Mouse (Mus musculus): ENCODE measurements around the gene Taldo1. TPM values are rescaled to one million over a fixed set of nuclear protein-coding genes. Genes with fewer than 3 reads are reported as not detected.

Gene Taldo1
- polyA plus RNA-seq, 1 experiment from 2014 or later, result 322 TPM

Other genes starting within 250 kb of the Taldo1 start
- gene Rnh1, start 219.3 kb upstream of the Taldo1 start, polyA plus RNA-seq (2014; fragmentation: Nextera tagmentation; extraction: Ambion mirVana), result 116 and 122 TPM in 2 replicates
- 97.2 and 97.8 TPM in 2 replicates for gene Hras, start 198.2 kb upstream of the Taldo1 start, polyA plus RNA-seq (2014; fragmentation: Nextera tagmentation; extraction: Ambion mirVana)
- 6.7 and 9.5 TPM in 2 replicates for gene Lrrc56, start 198.0 kb upstream of the Taldo1 start, polyA plus RNA-seq (2014; fragmentation: Nextera tagmentation; extraction: Ambion mirVana)
- 3.3 and 3.4 TPM in 2 replicates for gene Lmntd2, start 178.1 kb upstream of the Taldo1 start, polyA plus RNA-seq (2014; fragmentation: Nextera tagmentation; extraction: Ambion mirVana)
- gene Rassf7, start 176.3 kb upstream of the Taldo1 start, polyA plus RNA-seq (2014; fragmentation: Nextera tagmentation; extraction: Ambion mirVana), result 52.0 and 52.9 TPM in 2 replicates
- 48.5 and 82.6 TPM in 2 replicates for gene Phrf1, start 163.4 kb upstream of the Taldo1 start, polyA plus RNA-seq (2014; fragmentation: Nextera tagmentation; extraction: Ambion mirVana)
- 2.4 and 2.7 TPM in 2 replicates for gene Irf7, start 125.7 kb upstream of the Taldo1 start, polyA plus RNA-seq (2014; fragmentation: Nextera tagmentation; extraction: Ambion mirVana)
- gene Cdhr5, start 115.4 kb upstream of the Taldo1 start, polyA plus RNA-seq (2014; fragmentation: Nextera tagmentation; extraction: Ambion mirVana), result 1.7 and 3.5 TPM in 2 replicates
- 40.2 and 58.1 TPM in 2 replicates for gene Sct, start 113.1 kb upstream of the Taldo1 start, polyA plus RNA-seq (2014; fragmentation: Nextera tagmentation; extraction: Ambion mirVana)
- gene Drd4, start 100.2 kb upstream of the Taldo1 start, polyA plus RNA-seq (2014; fragmentation: Nextera tagmentation; extraction: Ambion mirVana), result 1.4 and 1.6 TPM in 2 replicates
- gene Deaf1, start 64.5 kb upstream of the Taldo1 start, polyA plus RNA-seq (2014; fragmentation: Nextera tagmentation; extraction: Ambion mirVana), result 64.0 and 79.7 TPM in 2 replicates
- 36.7 and 46.8 TPM in 2 replicates for gene Tmem80, start 64.5 kb upstream of the Taldo1 start, polyA plus RNA-seq (2014; fragmentation: Nextera tagmentation; extraction: Ambion mirVana)
- gene Eps8l2, start 53.3 kb upstream of the Taldo1 start, polyA plus RNA-seq (2014; fragmentation: Nextera tagmentation; extraction: Ambion mirVana), result 9.6 and 18.0 TPM in 2 replicates
- 50.7 and 54.5 TPM in 2 replicates for gene Gatd1, start 21.9 kb downstream of the Taldo1 start, polyA plus RNA-seq (2014; fragmentation: Nextera tagmentation; extraction: Ambion mirVana)
- 0.46 and 1.6 TPM in 2 replicates for gene Cend1, start 37.3 kb downstream of the Taldo1 start, polyA plus RNA-seq (2014; fragmentation: Nextera tagmentation; extraction: Ambion mirVana)
- gene Slc25a22, start 45.7 kb downstream of the Taldo1 start, polyA plus RNA-seq (2014; fragmentation: Nextera tagmentation; extraction: Ambion mirVana), result 22.0 and 34.1 TPM in 2 replicates
- 9.1 and 14.1 TPM in 2 replicates for gene Pidd1, start 51.8 kb downstream of the Taldo1 start, polyA plus RNA-seq (2014; fragmentation: Nextera tagmentation; extraction: Ambion mirVana)
- 1,491 and 1,701 TPM in 2 replicates for gene Rplp2, start 55.2 kb downstream of the Taldo1 start, polyA plus RNA-seq (2014; fragmentation: Nextera tagmentation; extraction: Ambion mirVana)
- 27.4 and 31.9 TPM in 2 replicates for gene Pnpla2, start 63.0 kb downstream of the Taldo1 start, polyA plus RNA-seq (2014; fragmentation: Nextera tagmentation; extraction: Ambion mirVana)
- 13.1 and 13.4 TPM in 2 replicates for gene Cracr2b, start 68.9 kb downstream of the Taldo1 start, polyA plus RNA-seq (2014; fragmentation: Nextera tagmentation; extraction: Ambion mirVana)
- gene Cd151, start 75.2 kb downstream of the Taldo1 start, polyA plus RNA-seq (2014; fragmentation: Nextera tagmentation; extraction: Ambion mirVana), result 93.2 and 108 TPM in 2 replicates
- 77.9 and 85.5 TPM in 2 replicates for gene Polr2l, start 82.9 kb downstream of the Taldo1 start, polyA plus RNA-seq (2014; fragmentation: Nextera tagmentation; extraction: Ambion mirVana)
- 71.9 and 90.2 TPM in 2 replicates for gene Tspan4, start 83.0 kb downstream of the Taldo1 start, polyA plus RNA-seq (2014; fragmentation: Nextera tagmentation; extraction: Ambion mirVana)
- gene Chid1, start 147.7 kb downstream of the Taldo1 start, polyA plus RNA-seq (2014; fragmentation: Nextera tagmentation; extraction: Ambion mirVana), result 28.9 and 38.8 TPM in 2 replicates
- gene Ap2a2, start 170.0 kb downstream of the Taldo1 start, polyA plus RNA-seq (2014; fragmentation: Nextera tagmentation; extraction: Ambion mirVana), result 47.0 and 76.3 TPM in 2 replicates

Measured in kidney, embryonic 14.5 days (tissue).